Mouse (Mus musculus) kidney, postnatal 0 days (tissue): Measurements from ENCODE around the gene Mrgprg. TPM values are rescaled to one million over a fixed set of nuclear protein-coding genes. Genes with fewer than 3 reads are reported as not detected.
A peak's percentile ranks its signal among the peaks of the same experiment; 100 is the strongest.

Source experiments
- ATAC-seq: fragments of 200-750 bp; cut with Nextera tagmentation; replicated peaks from 2 replicates; pipeline ENCODE4 v1.8.0; 2017; ENCODE audit warnings: low read depth, moderate number of reproducible peaks, moderate TSS enrichment, moderate library complexity; ENCODE audit not compliant: low FRiP score
- DNase-seq: peaks from one replicate; pipeline ENCODE4 v3.0.0-alpha.2; 2016; ENCODE audit warnings: low spot score
- H3K27ac ChIP-seq: fragments of 300-500 bp; sonication (generic); 2 replicates; pipeline ENCODE4 v1.5.1; 2014; ENCODE audit warnings: mild to moderate bottlenecking
- H3K27me3 ChIP-seq: fragments of 300-500 bp; sonication (generic); 2 replicates; pipeline ENCODE4 v1.6.1; 2014; ENCODE audit warnings: low read length, mixed read lengths; ENCODE audit not compliant: insufficient read depth
- H3K36me3 ChIP-seq: fragments of 300-500 bp; sonication (generic); 2 replicates; pipeline ENCODE4 v1.6.1; 2014; ENCODE audit warnings: low read length, mixed read lengths; ENCODE audit not compliant: insufficient read depth
- H3K4me1 ChIP-seq: fragments of 300-500 bp; sonication (generic); replicated peaks from 2 replicates; pipeline ENCODE4 v1.6.1; 2014; ENCODE audit warnings: antibody characterized with exemption, low read length, mixed read lengths; ENCODE audit not compliant: insufficient read depth
- H3K4me2 ChIP-seq: fragments of 300-500 bp; sonication (generic); 2 replicates; pipeline ENCODE4 v1.6.1; 2014; ENCODE audit warnings: mild to moderate bottlenecking, low read length, moderate library complexity, mixed read lengths
- H3K4me3 ChIP-seq: fragments of 300-500 bp; sonication (generic); replicated peaks from 2 replicates; pipeline ENCODE4 v1.5.1; 2014; ENCODE audit warnings: low read depth, low read length
- H3K9ac ChIP-seq: fragments of 300-500 bp; sonication (generic); 2 replicates; pipeline ENCODE4 v1.6.1; 2014; ENCODE audit warnings: low read depth, low read length
- H3K9me3 ChIP-seq: fragments of 300-500 bp; sonication (generic); replicated peaks from 2 replicates; pipeline ENCODE4 v1.6.1; 2016; ENCODE audit warnings: low read length, inconsistent platforms, mixed read lengths
- CTCF ChIP-seq: IDR thresholded peaks from 2 replicates; pipeline ENCODE4 v1.5.1; 2016; ENCODE audit warnings: antibody characterized with exemption, low read depth, mild to moderate bottlenecking, moderate library complexity
- WGBS: fragments of 180-500 bp; shearing (Covaris S2); extraction: QIAGEN DNeasy Blood & Tissue Kit; methylation state at CpG from one replicate; pipeline ENCODE4 v1.1.7; 2014; 5-methylcytosine and 5-hydroxymethylcytosine counted together
- polyA plus RNA-seq: library from polyadenylated mRNA; unstranded; fragments of >200 nt; fragmentation: Nextera tagmentation; extraction: Ambion mirVana; gene quantifications from 2 replicates; pipeline ENCODE4 v1.2.1, GENCODE M21; 2015

Gene Mrgprg
- polyA plus RNA-seq, 1 experiment from 2014 or later: not detected

- no peak within 1 kb of the TSS for H3K9ac ChIP-seq
- ATAC-seq (no peak; the same call in 1 of the 2 replicates), DNase-seq (no peak)
- no peaks in the 10 kb centered on the region for H3K27me3 ChIP-seq
- H3K4me1 ChIP-seq: no peaks in the 10 kb centered on the region
- peak within 1 kb of the TSS; percentile 19 for H3K4me3 ChIP-seq
- WGBS: 22% methylated on average over 22 of the region's 22 CpGs
- H3K36me3 ChIP-seq: no peaks in the 10 kb centered on the region
- H3K27ac ChIP-seq: no peak within 1 kb of the TSS
- H3K9me3 ChIP-seq: no peaks in the 10 kb centered on the region
- no peak for TF ChIP-seq CTCF
- H3K4me2 ChIP-seq: peak within 1 kb of the TSS; percentile 62
These were observed 10.4 kb downstream of the Mrgprg start, which contains the start of gene Osbpl5 for GRCm38 (mm10) chr7:143756125-143757026. Gene Osbpl5, minus strand, starts transcription at chr7:143756985.

- no peak overlapping the region for H3K4me2 ChIP-seq
- no peaks in the 10 kb centered on the region for H3K36me3 ChIP-seq
- ATAC-seq (no peak), DNase-seq (no peak)
- no peak overlapping the region for H3K27ac ChIP-seq
- H3K4me1 ChIP-seq: no peaks in the 10 kb centered on the region
- TF ChIP-seq CTCF: no peak
- no peaks in the 10 kb centered on the region for H3K9me3 ChIP-seq
- no peak overlapping the region for H3K9ac ChIP-seq
- H3K27me3 ChIP-seq: no peaks in the 10 kb centered on the region
- H3K4me3 ChIP-seq: no peak overlapping the region
- 80% methylated on average over 9 of the region's 9 CpGs for WGBS
These were observed 11.3 kb downstream of the Mrgprg start for GRCm38 (mm10) chr7:143755357-143756124.

- no peak overlapping the region for H3K4me2 ChIP-seq
- no peak overlapping the region for H3K9ac ChIP-seq
- H3K27me3 ChIP-seq: no peaks in the 10 kb centered on the region
- peak; percentile 91 for TF ChIP-seq CTCF
- peak; percentile 79 for DNase-seq
- H3K4me1 ChIP-seq: no peaks in the 10 kb centered on the region
- WGBS: 27% methylated on average over 5 of the region's 5 CpGs
- ATAC-seq: 0 out of 2 replicates have a peak, but pooled peaks have one; percentile 27
- H3K9me3 ChIP-seq: no peaks in the 10 kb centered on the region
- H3K4me3 ChIP-seq: no peak overlapping the region
- no peaks in the 10 kb centered on the region for H3K36me3 ChIP-seq
- H3K27ac ChIP-seq: no peak overlapping the region
These were observed 12.6 kb downstream of the Mrgprg start for GRCm38 (mm10) chr7:143753990-143754715.

GRCm38 (mm10) chr7:143752606-143753005 lies 14.2 kb downstream of the Mrgprg start:
- H3K4me2 ChIP-seq: no peak overlapping the region
- no peak overlapping the region for H3K27ac ChIP-seq
- H3K27me3 ChIP-seq: no peaks in the 10 kb centered on the region
- ATAC-seq: no peak
- no peaks in the 10 kb centered on the region for H3K36me3 ChIP-seq
- H3K4me3 ChIP-seq: no peak overlapping the region
- DNase-seq: no peak
- TF ChIP-seq CTCF: no peak
- no peak overlapping the region for H3K9ac ChIP-seq
- H3K9me3 ChIP-seq: no peaks in the 10 kb centered on the region
- no peaks in the 10 kb centered on the region for H3K4me1 ChIP-seq
- 60% methylated on average over 3 of the region's 3 CpGs for WGBS

DNA sequence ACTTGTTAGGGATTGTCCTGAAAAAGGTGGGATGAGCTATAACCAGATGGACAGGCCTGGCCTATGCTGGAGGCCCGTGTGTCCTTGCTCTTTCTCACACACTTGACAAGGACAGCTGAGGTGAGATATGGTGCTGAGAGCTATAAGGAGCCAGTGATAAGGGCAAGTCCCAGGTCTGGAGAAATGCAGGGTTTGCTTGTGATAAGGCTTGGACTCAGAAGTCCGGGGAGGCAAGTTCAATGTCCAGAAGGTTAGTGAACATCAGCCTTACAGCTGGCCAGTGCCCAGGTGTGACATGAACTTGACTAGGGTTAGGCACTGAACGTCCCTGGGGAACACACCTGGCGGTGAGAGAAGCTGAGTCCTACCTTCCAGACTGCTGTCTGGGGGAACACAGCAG lies 14.7 kb downstream of the Mrgprg start:
- H3K36me3 ChIP-seq: no peaks in the 10 kb centered on the region
- H3K4me1 ChIP-seq: no peaks in the 10 kb centered on the region
- H3K4me2 ChIP-seq: no peak overlapping the region
- TF ChIP-seq CTCF: no peak
- DNase-seq (no peak), ATAC-seq (no peak)
- H3K4me3 ChIP-seq: no peak overlapping the region
- H3K9me3 ChIP-seq: no peaks in the 10 kb centered on the region
- H3K27ac ChIP-seq: no peak overlapping the region
- 70% methylated on average over 4 of the region's 4 CpGs for WGBS
- H3K9ac ChIP-seq: no peak overlapping the region
- H3K27me3 ChIP-seq: no peaks in the 10 kb centered on the region

DNA sequence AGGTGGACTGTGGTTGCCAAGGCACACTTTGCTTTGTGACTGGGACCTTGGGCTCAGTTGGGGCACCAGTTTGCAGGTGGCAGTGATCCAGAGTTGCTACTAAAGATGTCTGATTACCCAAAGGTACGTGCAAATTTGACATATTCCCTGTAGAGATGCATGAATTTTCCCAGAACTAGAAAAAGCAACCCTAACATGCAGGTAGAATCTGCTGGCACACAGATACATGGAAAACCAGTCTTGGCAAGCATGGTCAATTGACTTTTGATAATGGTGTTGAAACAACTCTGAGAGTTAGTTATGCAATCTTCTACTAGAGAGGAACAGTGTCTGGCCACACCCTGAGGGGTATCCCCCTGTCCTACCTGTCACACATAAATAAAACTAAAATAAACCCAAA lies 15.4 kb downstream of the Mrgprg start:
- no peak for TF ChIP-seq CTCF
- no peaks in the 10 kb centered on the region for H3K27me3 ChIP-seq
- DNase-seq: no peak
- no peaks in the 10 kb centered on the region for H3K36me3 ChIP-seq
- H3K4me3 ChIP-seq: no peak overlapping the region
- H3K9ac ChIP-seq: no peak overlapping the region
- H3K4me1 ChIP-seq: no peaks in the 10 kb centered on the region
- no peaks in the 10 kb centered on the region for H3K9me3 ChIP-seq
- no peak overlapping the region for H3K4me2 ChIP-seq
- ATAC-seq: no peak
- WGBS: 77% methylated on average over 1 of the region's 1 CpGs
- no peak overlapping the region for H3K27ac ChIP-seq
